Mouse (Mus musculus) heart, adult 8-10 months (tissue): Measurements from ENCODE around the gene Tmem204. TPM values are rescaled to one million over a fixed set of nuclear protein-coding genes. Genes with fewer than 3 reads are reported as not detected.

Experiments used
- DNase-seq: peaks from one replicate; pipeline ENCODE4 v3.0.0; 2022; ENCODE audit warnings: low spot score
- total RNA-seq, 4 experiments: library from RNA; stranded (reverse); gene quantifications; 2 replicates each; pipeline ENCODE4 v1.2.4; 2022

The Tmem204 gene
- total RNA-seq, 4 experiments from 2014 or later, result 29.7 to 45.6 (median 39.3) TPM

DNA sequence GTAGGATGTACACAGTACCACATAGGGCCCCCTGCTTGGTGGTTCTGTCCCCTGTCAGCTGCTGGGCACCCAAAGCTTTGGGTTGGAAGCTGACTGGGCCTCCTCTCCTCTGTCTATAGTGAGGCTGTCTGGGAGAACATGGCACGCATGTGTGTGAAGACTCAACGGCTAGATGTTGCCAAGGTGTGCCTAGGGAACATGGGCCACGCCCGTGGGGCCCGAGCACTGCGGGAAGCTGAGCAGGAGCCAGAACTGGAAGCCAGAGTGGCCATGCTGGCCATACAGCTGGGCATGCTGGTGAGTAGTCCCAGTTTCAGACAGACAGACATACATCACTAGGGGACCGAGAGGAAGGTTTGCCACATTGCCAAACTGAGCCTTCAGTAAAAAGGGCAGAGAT is 3.3 kb upstream of the Tmem204 start:
- no peak for DNase-seq

DNA sequence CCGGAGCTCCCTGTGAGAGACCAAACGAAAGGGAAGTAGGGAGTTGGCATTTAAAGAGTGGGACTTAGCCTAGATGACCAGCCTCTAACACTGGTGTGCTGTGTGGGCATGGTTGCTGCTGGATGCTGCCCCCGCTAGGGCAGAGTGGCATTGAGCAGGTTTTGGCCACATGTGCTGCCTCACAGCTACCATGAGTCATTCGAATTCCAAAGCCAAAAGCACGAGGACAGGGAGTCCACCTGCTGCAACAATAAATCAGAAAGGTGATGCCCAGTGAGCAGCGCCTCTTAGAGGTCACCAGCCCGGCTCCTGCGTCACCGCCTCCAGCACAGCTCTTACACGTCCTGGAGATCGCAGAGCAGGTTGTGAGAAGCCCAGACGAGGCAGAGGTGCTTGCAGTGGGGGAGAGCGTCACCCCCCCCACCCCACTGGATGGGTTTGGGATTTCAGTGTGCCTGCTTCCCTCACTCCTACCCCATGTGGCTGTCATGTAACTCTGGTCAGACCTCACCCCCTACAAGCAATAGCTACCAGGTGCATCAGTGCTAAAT is 1.5 kb upstream of the Tmem204 start:
- DNase-seq, result no peak

DNA sequence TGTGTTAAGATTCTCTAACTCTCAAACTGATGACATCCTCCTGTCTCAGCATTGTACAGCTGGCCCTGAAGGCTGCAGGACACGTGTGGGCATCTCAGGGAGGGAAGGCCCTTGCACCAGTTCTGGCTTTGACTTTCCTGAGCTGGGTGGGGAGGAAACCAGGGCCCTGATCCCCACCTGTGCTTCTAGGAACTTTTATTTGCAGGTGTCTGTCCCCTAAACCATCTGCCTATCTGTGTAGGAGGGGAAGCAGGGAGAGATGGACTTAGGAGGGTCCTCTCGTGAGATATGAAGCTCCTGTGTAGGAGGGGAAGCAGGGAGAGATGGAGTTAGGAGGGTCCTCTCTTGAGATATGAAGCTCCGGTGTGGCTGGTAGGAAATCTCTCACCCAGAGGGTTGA is 504 bp downstream of the Tmem204 start:
- no peak for DNase-seq

DNA sequence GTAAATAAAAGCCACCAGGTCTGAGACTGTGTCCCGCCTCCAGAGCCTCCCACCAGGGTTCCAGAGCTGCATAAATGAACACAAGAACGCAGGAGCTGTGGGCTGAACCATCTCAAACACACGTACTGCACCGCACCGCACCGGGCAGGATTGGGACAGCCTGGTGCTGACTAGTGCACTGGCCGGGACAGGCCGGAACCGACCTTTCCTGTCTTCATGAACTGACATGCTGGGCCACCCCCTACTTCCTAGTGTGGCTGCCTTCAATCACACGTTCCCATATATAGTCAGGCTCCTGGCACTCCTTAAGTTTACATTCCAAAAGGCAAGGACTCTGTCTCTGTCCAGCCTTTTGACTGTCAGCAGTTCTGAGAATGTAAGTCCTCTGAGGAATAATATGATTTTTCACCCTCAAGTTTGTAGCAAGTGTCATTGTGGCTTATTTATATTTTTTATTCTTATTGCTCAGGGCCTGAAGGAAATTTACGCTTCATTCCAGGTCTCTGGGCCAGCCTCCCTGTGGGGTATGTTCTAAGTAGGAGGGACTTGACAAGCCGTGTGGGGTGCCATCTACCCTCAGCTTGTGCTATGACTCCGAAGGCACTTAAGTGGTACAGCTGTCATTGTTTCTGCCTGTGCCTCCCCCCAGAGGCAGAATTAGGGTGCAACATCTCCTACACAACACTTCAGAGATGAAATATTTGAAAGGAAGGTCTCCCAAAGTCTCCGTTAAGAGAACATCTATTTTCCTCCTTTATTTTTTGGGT is 1.1 kb downstream of the Tmem204 start:
- peak; percentile 58 for DNase-seq

DNA sequence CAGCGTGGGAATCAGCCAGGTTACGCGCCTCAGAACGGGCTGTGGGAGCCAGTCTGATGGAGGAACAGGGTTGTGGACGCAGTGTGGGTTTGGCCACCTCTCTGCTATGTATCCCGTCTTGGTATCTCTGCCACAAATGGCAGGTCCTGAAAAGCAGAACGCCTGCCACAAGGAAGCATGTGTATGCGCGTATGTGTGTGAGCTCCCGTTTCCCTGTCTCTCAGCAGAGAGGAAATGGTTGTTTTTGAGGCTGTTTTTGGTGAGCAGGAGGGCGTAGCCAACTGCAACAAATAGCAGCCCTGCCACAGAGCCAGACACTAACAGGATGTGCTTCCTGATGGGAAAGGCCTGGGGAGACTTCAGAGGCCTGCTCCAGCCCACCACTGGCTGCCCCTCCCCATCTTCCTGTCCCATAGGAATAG is 2.4 kb downstream of the Tmem204 start:
- peak; percentile 92 for DNase-seq

DNA sequence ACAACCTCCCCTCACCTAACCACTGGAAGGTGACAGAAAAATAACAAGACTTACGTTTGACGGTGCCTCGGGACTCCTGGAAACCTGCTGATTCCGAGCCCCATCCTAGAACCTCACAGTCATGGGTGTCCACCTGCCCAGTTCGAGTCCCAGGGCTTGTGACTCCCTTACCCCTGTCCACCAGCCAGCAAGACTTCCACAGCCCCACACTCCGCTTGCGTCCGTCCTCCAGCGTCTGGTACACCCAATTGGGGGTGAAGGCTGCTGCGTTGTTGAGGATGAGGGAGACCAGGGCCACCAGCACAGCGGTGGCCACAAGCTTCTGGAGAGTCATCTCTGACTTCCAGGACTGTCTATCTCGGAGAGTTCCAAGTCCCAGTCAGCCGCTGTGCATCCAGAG is 3.2 kb downstream of the Tmem204 start:
- DNase-seq, result no peak

DNA sequence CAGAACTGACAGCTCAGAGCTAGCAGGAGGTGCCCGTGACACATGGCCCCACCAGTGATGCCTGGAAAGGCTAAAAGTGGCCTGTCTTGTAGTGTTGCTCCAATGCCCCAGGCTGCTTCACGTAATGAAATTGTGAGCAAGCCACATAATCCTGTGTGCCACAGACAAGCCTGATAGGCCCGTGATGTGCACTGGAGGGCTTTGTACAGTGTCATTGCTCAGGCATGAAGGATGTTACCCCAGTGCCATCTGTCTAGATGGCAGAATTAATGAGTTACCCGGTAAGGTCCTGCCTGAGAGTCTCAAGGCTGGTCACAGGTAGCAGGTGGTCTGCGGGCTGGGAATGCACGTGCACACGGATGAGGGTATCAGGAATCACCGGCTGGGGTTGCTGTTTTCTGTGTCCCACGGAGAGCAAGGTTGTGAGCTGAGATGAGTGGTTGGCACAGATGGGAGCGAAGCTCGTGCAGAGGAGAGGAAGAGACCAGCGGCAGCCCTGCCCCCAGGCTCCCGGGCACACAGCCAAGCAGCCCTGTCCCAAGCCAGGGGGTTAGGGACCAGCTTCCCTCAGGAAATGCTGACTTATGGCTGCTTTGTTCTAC is 5.5 kb downstream of the Tmem204 start:
- peak; percentile 76 for DNase-seq

DNA sequence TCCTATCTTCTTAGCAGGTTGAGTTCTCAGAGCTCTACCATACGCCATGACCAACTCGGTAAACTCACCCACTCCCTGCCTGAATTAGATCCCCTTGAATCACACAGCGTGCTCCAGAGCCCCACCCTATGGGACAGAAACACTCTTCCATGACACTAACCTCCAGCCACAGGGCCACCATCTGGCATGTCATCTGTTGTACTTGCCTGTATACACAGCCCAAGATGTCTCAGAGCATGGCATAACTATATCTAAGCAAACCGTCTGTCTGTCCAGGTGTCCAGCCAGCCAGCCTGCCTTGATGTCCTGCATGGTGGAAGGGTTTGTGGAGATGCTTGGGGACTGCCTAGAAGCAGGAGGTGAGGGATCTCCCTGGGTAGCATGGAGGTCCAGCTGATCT is 6.5 kb downstream of the Tmem204 start:
- no peak for DNase-seq

DNA sequence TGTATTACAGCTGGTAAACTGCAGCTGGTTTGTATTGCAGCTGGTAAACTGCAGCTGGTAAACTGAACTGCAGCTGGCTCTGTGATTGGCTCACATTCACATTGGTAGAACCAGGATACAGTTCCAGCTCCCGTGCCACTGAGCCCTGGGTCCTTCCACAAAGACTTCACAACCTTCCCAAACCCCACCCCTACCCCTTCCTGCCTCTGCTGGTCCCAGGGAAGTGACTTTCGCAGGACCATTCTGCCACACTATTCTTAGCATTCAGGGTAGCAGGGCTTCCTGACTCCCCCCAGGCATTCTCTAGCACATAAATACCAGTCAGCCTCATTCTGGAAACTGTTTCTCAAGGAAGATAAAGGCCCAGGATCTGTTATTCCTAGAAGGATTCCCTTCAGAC is 14.7 kb downstream of the Tmem204 start:
- no peak for DNase-seq

DNA sequence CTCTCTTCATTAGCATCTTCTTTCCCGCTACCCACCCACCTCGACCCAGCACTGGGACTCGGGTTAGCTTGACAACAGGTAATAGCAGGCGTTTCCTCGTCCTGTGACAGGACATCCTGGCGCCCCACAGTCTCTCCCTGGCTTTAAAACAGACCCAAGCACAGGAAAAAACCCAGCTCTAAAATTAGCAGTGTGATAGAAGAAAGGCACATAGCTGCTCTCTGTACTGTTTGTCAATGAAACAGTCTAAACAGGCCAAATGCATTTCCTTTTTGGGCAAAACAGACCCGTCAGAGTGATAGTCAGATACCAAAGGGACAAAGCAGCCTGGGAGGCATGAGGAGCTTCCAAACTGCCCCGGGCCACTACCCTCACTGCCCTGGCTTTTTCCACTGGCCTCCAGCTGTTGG is 15.9 kb downstream of the Tmem204 start:
- DNase-seq, result peak; percentile 89

DNA sequence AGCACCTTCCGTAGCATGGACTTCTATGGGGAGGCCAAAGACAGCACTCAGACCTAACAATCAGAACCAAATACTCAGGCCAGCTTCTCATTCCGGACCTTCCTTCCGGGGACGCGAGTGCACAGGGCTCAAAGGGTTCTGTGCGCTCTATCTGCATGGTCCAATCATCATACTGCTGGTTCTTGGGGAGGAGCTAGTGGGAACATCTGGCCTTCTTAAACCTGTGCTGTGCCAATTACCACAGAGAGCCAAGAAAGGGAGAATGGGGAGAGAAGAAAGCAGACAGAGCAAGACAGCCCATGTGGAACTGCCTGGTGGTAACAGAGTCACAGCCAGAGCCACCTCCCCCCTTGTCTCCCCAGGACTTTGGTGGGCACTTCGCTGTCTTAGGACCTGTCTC is 16.8 kb downstream of the Tmem204 start:
- no peak for DNase-seq

DNA sequence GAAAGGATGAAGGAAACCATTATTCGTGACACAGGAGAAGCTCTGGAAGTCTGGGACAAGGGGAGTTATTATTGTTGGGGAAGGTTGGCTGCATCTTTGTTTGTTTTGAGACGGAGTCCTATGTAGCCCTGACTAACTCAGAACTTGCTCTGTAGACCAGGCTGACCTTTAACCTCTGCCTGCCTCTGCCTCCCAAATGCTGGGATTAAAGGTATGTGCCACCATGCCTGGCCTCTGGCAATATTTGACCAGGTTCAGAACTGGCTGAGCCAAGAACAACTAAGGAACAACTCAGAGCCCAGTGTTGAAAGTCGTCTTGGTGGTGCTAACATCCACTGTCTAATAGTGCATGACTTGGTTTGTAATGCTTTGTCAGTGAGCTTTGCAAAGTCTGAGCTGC is 18.2 kb downstream of the Tmem204 start:
- no peak for DNase-seq

DNA sequence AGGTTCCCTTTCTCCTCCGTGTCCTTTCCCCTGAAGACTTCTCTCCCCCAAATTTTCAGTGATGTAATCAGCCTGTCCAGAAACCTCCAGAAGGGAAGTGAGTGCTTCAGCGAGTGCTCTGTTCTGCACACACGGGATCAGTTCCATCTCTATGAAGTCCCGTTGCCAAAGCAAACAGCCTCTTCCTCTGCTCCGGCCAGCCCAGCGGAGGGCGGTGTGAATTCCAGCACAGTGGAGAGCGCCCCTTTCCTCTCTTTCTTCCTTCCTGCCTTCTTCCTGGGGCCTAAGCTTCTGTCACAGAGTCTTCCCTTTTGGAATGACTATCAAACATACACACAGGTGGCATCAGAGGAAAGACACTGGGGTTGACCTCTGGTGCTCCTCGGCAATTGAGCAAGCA is 19.0 kb downstream of the Tmem204 start:
- peak; percentile 91 for DNase-seq

DNA sequence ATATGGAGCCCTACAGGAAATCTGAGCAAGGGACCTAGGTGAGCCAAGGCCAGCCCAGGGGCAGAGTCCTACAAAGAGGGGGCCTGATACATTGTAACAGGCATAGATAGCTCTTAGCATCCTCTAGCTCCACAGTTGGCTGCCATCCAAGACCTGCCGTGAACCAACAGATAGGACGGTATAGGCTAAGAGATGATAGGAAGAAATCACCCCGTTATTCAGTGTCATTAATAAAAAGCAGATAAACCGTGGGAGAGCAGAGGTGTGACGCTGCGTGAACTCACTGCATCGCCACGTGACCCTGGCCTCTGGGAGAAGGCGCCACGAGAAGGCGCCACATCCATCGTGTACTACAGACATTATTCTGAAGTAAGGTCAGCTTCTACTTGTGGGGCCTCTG is 19.5 kb downstream of the Tmem204 start:
- no peak for DNase-seq

DNA sequence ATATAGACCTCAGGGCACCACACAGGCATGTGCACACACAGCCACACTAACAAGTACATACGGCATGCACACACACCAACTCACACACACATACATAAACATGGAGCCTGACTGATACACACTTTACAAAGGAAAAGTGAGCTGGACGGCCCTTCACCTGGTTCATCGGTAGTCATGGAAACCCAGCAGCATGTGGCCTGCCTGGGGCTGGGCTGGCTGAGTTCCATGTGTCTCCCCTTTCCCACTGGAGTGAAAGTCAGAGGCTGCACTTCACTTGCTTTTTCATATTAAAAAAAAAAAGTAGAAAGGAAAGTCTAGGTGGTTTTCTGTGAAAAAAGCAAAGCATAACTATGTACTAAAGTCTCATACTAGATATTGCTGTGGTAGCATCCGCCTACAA is 20.1 kb downstream of the Tmem204 start:
- no peak for DNase-seq

DNA sequence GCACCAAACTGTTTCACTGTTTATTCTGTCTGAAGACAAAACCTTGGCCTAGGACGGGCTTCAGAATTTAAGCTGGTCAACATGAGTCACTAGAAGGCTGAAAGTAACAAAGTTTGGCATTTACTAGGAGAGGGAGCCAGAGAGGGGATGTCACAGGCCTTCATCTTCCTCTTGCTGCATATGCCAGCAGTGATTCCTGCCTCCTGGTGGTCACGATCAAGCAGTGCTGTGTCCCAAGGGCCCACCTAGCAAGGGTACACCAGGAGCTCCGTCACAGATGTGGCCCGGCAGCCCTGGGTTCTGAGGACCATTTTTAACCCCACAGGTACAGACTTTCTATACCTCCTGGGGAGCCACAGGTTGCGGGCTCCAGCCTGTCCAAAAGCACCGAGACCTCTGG is 26.4 kb downstream of the Tmem204 start:
- DNase-seq, result no peak

DNA sequence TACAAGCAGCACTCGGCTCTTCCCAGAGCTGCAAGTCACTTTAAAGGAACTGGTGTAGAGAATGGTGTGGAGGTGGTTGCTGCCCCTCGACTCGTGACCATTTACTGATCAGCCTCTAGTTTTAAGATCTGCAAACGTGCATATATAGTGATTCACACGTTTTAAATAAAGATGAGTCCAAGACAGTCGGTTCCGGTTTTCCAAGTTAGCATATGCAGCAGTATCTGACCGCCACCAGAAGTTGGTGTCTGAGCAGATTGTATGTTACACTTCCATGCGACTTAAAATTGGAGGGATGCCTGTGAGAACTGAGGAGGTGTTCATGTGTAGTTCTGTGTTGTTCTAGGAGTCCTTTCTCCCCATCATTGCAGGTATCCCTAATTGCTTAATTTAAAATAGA is 30.1 kb downstream of the Tmem204 start:
- DNase-seq, result no peak

DNA sequence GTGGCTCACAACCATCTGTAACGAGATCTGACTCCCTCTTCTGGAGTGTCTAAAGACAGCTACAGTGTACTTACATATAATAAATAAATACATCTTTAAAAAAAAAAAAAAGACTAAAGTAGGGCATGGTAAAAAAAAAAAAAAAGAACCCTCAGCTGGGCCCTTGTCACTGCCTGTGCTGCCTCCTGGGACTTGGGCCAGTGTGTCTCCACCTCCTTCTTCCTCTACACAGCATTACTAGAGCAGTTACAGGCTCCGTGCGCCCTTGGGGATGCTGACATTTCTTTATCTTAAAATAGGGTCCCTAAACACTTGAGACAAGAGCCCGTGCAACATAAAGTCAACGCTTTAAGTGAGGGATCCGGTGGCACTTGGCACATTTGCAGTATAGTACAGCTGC is 36.2 kb downstream of the Tmem204 start:
- DNase-seq, result no peak

DNA sequence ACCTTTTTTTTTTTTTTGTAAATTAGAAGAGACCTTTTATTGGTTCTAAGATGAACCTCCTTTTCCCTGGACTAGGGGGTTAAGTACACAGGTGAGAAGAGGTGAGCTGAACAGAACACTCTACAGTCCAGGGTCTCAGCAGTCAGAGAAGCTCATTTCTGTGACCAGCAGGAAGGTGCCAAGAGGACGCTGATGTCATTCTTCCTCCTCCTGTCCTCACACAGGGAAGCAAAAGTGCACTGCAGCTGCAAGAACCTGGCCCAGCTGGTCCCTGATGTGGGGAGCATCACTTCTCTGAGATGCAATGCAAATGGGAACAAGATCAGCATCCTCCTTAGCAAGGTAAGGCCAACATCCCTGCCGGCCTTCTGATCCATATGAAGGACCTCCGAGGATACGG is 38.1 kb downstream of the Tmem204 start:
- no peak for DNase-seq

DNA sequence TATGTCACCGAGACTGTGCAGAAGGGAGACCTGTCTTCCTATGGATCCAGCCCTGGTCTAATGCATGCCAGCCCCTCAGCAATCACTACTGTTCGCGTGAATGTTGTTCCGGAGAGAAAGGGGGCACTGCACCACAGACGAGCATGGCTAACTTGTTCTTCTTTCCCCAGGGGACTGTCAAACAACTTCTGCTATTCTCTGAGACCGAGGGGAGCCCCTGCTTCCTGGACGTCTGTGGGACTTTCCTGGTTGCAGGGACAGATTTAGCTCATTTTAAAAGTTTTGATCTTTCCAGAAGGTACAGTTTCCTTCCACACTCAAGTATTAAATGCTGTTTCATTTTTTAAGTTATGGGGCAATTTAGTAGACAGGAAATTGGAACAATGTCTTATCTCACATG is 38.5 kb downstream of the Tmem204 start:
- DNase-seq, result no peak

DNA sequence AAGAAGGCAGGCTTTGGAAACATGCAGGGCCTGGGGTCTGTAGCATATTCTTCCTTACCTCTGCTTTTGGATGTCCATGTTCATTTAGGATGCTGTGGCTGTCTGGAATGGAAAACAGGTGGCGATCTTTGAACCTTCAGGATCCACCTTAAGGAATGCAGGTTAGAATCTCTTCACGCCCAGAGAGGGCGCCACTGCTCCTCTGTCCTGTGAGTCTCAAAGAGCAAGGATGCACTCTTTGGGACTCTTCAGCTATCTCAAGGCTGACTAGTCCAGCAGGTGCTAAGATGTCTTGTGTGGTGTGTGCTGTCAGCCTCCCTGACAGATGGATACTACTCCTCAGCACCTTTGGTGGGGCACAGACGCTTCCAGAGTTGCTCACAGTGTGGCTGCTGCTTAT is 47.2 kb downstream of the Tmem204 start:
- no peak for DNase-seq

DNA sequence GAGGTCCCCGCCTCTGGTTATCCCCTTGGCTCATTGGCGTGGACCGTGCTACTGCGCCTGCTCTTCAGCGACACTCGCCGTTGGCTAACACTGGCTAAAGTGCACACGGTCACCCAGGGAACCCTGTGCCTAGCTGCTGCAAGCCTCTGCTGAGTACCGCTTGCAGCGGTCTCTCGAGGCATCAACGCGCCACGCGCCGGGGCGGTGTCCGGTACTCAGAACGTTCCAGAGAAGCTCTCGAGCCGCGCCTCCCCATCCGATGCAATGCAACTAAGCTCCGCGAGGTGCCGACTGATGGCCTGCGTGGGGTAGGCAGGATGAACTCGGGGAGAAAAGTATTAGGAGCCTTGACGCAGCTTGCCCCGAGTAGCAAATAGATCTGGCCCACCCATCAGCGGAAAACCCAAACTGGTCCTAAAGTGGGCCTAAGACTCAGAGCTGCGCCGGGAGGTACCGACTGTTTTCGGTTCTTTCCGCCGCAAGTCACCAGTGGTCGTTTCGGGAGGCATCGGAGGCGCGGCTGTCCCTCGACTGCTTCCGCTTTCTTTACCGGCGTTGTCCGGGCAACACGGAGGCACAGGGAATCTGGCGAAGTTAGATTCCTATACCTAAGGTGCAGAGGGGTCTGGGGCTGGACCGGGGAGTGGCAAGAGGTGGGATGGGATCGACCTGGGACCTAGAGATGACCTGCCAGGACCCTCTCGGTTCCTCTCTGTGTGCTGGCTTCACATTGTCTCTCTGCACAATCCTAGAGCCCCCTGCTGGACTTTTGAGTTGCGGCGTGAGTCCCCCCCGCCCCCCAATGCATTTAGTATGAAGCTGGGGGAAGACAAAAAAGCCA is 66.9 kb downstream of the Tmem204 start:
- peak; percentile 30 for DNase-seq
